Mouse (Mus musculus) gastrocnemius, adult 8-10 months (tissue): Measurements from ENCODE around the gene Aldob. TPM values are rescaled to one million over a fixed set of nuclear protein-coding genes. Genes with fewer than 3 reads are reported as not detected.

ENCODE experiments used
- DNase-seq, 2 experiments: peaks; one replicate each; pipeline ENCODE4 v3.0.0; 2022; ENCODE audit warnings: low spot score in 2 of 2
- total RNA-seq, 4 experiments: library from RNA; stranded (reverse); gene quantifications; 2 replicates each; pipeline ENCODE4 v1.2.4; 2022

The Aldob gene
- total RNA-seq: 1 to 10 TPM in 1 of 4 experiments, not detected in 3; 1.4 TPM

- no peak for DNase-seq
Observed at GRCm38 (mm10) chr4:49549383-49549782, at the start of gene Aldob. Aldob (minus strand) TSS chr4:49549546.

GRCm38 (mm10) chr4:49597183-49598100 is 48.1 kb upstream of the Aldob start, which contains the start of gene Tmem246:
Tmem246 (minus strand) TSS chr4:49597876.
- peak; percentile 62 to 68 for DNase-seq

- peak in 1 of 2 experiments; percentile 8 for DNase-seq
Observed at GRCm38 (mm10) chr4:49596846-49597182, 47.5 kb upstream of the Aldob start.

GRCm38 (mm10) chr4:49590152-49590551 is 40.8 kb upstream of the Aldob start:
- no peak for DNase-seq

GRCm38 (mm10) chr4:49586811-49587210 is 37.5 kb upstream of the Aldob start:
- DNase-seq: peak; percentile 65 to 80

GRCm38 (mm10) chr4:49585524-49586101 is 36.3 kb upstream of the Aldob start:
- DNase-seq: peak in 1 of 2 experiments; percentile 7

- DNase-seq: no peak
Observed at GRCm38 (mm10) chr4:49583965-49584831, 34.9 kb upstream of the Aldob start.

- DNase-seq: no peak
Observed at GRCm38 (mm10) chr4:49581256-49581655, 31.9 kb upstream of the Aldob start.

GRCm38 (mm10) chr4:49572194-49572593 is 22.8 kb upstream of the Aldob start:
- no peak for DNase-seq

- peak; percentile 25 to 32 for DNase-seq
Observed at GRCm38 (mm10) chr4:49567613-49568012, 18.3 kb upstream of the Aldob start.

- DNase-seq: peak; percentile 80 to 85
Observed at GRCm38 (mm10) chr4:49559915-49560772, 10.8 kb upstream of the Aldob start.

GRCm38 (mm10) chr4:49558181-49558580 is 8.8 kb upstream of the Aldob start:
- no peak for DNase-seq

- no peak for DNase-seq
Observed at GRCm38 (mm10) chr4:49557375-49557774, 8.0 kb upstream of the Aldob start.

- no peak for DNase-seq
Observed at GRCm38 (mm10) chr4:49553380-49553779, 4.0 kb upstream of the Aldob start.

- DNase-seq: no peak
Observed at GRCm38 (mm10) chr4:49547544-49548219, 1.7 kb downstream of the Aldob start.

- DNase-seq: no peak
Observed at GRCm38 (mm10) chr4:49546873-49547543, 2.3 kb downstream of the Aldob start.

GRCm38 (mm10) chr4:49546026-49546425 is 3.3 kb downstream of the Aldob start:
- no peak for DNase-seq

- peak in 1 of 2 experiments; percentile 11 for DNase-seq
Observed at GRCm38 (mm10) chr4:49540966-49541365, 8.4 kb downstream of the Aldob start.

GRCm38 (mm10) chr4:49539665-49540064 is 9.7 kb downstream of the Aldob start:
- no peak for DNase-seq

GRCm38 (mm10) chr4:49536671-49537070 is 12.7 kb downstream of the Aldob start:
- DNase-seq: no peak
